Mouse (Mus musculus): ENCODE results near the gene Ifitm2. TPM values are rescaled to one million over a fixed set of nuclear protein-coding genes. Genes with fewer than 3 reads are reported as not detected.
"Not testable (repeated sequence)": the region's sequence is repeated elsewhere in the genome, so short reads cannot be mapped to it uniquely, and the experiment has no call there.

The Ifitm2 gene
- total and polyA plus RNA-seq, 2 experiments from 2014 or later = 79.1 to 200 TPM

DNA sequence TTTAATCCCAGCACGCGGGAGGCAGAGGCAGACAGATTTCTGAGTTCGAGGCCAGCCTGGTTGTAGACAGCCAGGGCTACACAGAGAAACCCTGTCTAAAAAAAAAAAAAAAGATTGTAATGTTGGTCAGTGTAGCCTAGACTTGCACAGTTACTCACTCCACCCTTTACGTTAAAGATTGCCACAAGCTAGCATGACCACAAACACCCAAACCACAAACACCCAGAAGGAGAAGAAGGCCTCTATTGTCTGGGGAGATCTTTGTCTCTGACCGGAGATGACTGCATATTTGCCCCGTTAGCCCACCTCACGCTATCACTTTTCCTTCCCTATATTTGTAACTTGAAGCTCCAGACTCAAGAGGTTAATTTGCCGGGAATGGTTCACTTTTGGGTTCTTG lies 25.9 kb upstream of the Ifitm2 start:
- no peak overlapping the region for H3K27ac ChIP-seq (ENCODE audit: low read depth, low read length)
- no peak overlapping the region for H3K9ac ChIP-seq (replicated peaks; ENCODE audit: low read length, poor library complexity, severe bottlenecking)
- H3K27me3 ChIP-seq (ENCODE audit: insufficient read depth, low read length) = no peaks in the 10 kb centered on the region
- ATAC-seq (ENCODE audit: low FRiP score) (no peak), DNase-seq (ENCODE audit: low spot score) (no peak)
- TF ChIP-seq CTCF (IDR thresholded peaks at IDR 0.05) = no peak
- H3K4me2 ChIP-seq (ENCODE audit: low read depth, low read length, poor library complexity, severe bottlenecking) = no peak overlapping the region
- WGBS = 95% methylated on average over 8 of the region's 8 CpGs
- no peak overlapping the region for H3K4me3 ChIP-seq (ENCODE audit: low read depth, low read length)
- H3K36me3 ChIP-seq (ENCODE audit: insufficient read depth, low read length) = no peaks in the 10 kb centered on the region
- H3K9me3 ChIP-seq (ENCODE audit: low read length) = no peaks in the 10 kb centered on the region
- no peaks in the 10 kb centered on the region for H3K4me1 ChIP-seq (ENCODE audit: insufficient read depth, low read length)

DNA sequence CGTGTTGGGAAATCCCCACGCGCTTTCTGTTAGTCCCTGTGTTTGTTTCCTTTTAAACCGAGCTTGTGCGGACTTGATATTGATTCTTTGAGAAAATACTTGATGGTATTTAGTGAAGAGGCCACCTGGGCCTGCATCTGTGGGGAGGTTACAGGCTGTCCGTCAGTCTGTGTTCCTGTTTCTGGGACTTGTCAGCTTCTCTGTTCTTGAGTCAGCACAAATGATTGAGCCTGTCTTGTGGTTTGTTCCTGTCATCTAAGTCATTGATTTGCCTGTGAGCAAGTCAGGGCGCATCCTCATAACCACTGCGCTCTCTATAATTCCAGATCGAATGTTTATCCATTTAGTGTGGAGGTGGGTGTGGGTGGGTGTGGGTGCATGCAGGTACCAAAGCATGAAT lies 20.9 kb upstream of the Ifitm2 start:
- H3K27me3 ChIP-seq (ENCODE audit: insufficient read depth, low read length); H3K27ac ChIP-seq (ENCODE audit: low read depth, low read length); H3K4me3 ChIP-seq (ENCODE audit: low read depth, low read length); H3K9ac ChIP-seq (replicated peaks; ENCODE audit: low read length, poor library complexity, severe bottlenecking); H3K9me3 ChIP-seq (ENCODE audit: low read length); H3K36me3 ChIP-seq (ENCODE audit: insufficient read depth, low read length); ATAC-seq (ENCODE audit: low FRiP score); H3K4me2 ChIP-seq (ENCODE audit: low read depth, low read length, poor library complexity, severe bottlenecking); DNase-seq (ENCODE audit: low spot score); H3K4me1 ChIP-seq (ENCODE audit: insufficient read depth, low read length): not testable (repeated sequence)
- 88% methylated on average over 9 of the region's 9 CpGs for WGBS

DNA sequence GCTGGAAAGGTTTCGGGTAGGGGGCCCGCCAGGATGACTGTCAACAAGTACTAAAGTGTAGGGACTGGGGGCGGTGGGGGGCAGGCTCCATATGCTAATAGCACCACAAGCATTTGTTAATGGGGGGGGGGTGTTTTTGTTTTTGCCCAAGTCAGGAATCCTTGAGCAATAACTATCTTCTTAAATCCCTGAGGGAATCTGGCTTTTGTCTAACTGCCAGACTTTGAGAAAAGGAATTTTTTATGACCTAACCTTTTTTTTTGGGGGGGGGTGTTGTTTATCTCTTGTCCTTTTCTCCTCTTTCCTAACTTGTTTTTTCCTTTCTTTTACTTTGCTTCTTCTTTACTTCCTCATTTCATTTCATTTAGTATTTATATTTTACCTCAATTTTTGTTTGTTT lies 19.7 kb upstream of the Ifitm2 start:
- no peaks in the 10 kb centered on the region for H3K4me1 ChIP-seq (ENCODE audit: insufficient read depth, low read length)
- no peak overlapping the region for H3K4me2 ChIP-seq (ENCODE audit: low read depth, low read length, poor library complexity, severe bottlenecking)
- H3K36me3 ChIP-seq (ENCODE audit: insufficient read depth, low read length) = no peaks in the 10 kb centered on the region
- no peak overlapping the region for H3K27ac ChIP-seq (ENCODE audit: low read depth, low read length)
- WGBS = 25% methylated on average over 3 of the region's 3 CpGs
- H3K9me3 ChIP-seq (ENCODE audit: low read length) = no peaks in the 10 kb centered on the region
- H3K4me3 ChIP-seq (ENCODE audit: low read depth, low read length) = no peak overlapping the region
- ATAC-seq (ENCODE audit: low FRiP score) (no peak), DNase-seq (ENCODE audit: low spot score) (no peak)
- no peaks in the 10 kb centered on the region for H3K27me3 ChIP-seq (ENCODE audit: insufficient read depth, low read length)
- no peak for TF ChIP-seq CTCF (IDR thresholded peaks at IDR 0.05)
- no peak overlapping the region for H3K9ac ChIP-seq (replicated peaks; ENCODE audit: low read length, poor library complexity, severe bottlenecking)

DNA sequence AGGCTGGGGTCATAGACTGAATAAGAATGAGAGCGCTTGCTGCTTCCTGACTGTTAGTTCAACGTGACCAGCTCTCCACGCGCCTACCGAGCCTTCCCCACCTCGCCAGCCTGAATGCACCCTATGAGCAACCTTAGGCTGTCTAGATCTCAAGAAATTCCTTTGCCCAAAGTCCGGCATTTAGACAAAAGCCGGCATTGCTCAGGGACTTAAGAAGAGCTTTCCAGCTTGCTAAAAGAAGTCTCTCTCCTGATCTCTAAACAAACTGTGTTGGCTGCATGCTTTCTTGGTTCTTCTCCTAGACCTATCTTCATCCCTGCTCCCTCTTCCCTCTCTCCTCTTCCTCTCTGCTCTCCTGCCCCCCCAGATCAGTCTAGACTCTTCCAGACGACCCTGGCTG lies 19.2 kb upstream of the Ifitm2 start:
- H3K27me3 ChIP-seq (ENCODE audit: insufficient read depth, low read length) = no peaks in the 10 kb centered on the region
- H3K4me1 ChIP-seq (ENCODE audit: insufficient read depth, low read length) = no peaks in the 10 kb centered on the region
- H3K9me3 ChIP-seq (ENCODE audit: low read length) = no peaks in the 10 kb centered on the region
- WGBS = 10% methylated on average over 9 of the region's 9 CpGs
- no peaks in the 10 kb centered on the region for H3K36me3 ChIP-seq (ENCODE audit: insufficient read depth, low read length)
- H3K27ac ChIP-seq (ENCODE audit: low read depth, low read length) = no peak overlapping the region
- H3K4me3 ChIP-seq (ENCODE audit: low read depth, low read length) = no peak overlapping the region
- TF ChIP-seq CTCF (IDR thresholded peaks at IDR 0.05) = no peak
- H3K4me2 ChIP-seq (ENCODE audit: low read depth, low read length, poor library complexity, severe bottlenecking) = no peak overlapping the region
- no peak for ATAC-seq (ENCODE audit: low FRiP score)
- H3K9ac ChIP-seq (replicated peaks; ENCODE audit: low read length, poor library complexity, severe bottlenecking) = no peak overlapping the region
- DNase-seq (ENCODE audit: low spot score) = no peak

DNA sequence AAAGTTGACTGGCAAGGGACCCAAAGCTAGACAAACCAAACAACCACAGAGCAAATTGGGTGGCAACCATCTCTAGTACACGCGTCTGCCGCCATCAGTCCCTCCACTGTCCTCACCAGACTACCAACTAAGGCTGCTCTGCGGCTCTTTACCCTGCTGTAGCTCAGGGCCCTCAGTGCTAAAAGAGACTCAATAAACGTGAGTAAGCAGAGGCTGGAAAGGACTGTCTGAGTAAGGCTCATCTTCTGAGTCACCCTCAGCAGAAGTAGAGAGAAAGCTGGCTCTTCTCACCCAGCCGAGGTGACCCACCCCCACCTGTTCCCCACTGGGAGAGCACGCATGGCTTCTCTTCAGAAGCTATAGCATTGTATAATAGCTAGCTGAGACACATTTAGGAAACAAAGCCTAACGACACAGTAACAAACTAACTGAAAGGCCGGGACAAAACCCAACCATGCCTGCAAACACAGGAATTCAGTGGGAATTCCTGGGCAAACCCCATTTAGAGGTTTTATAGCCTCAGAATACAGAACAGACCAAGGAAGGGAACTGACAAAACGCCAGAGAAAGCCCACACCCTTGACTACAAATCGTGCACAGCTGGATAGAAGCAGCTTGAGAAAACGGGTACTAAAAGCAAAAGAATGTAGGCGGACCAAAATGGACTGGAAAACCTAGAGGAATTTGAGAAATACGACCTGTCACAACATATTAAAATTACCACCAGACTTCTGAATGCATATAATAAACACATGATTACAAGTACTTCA lies 17.8 kb upstream of the Ifitm2 start:
- Histone ChIP-seq H3K9ac (replicated peaks; ENCODE audit: low read length, poor library complexity, severe bottlenecking) (no peak overlapping the region), H3K36me3 (ENCODE audit: insufficient read depth, low read length) (no peaks in the 10 kb centered on the region), H3K9me3 (ENCODE audit: low read length) (no peaks in the 10 kb centered on the region), H3K4me3 (ENCODE audit: low read depth, low read length) (no peak overlapping the region), H3K27ac (ENCODE audit: low read depth, low read length) (no peak overlapping the region), H3K27me3 (ENCODE audit: insufficient read depth, low read length) (no peaks in the 10 kb centered on the region), H3K4me2 (ENCODE audit: low read depth, low read length, poor library complexity, severe bottlenecking) (no peak overlapping the region), H3K4me1 (ENCODE audit: insufficient read depth, low read length) (no peaks in the 10 kb centered on the region)
- no peak for ATAC-seq (ENCODE audit: low FRiP score)
- no peak for TF ChIP-seq CTCF (IDR thresholded peaks at IDR 0.05)
- 29% methylated on average over 14 of the region's 14 CpGs for WGBS
- DNase-seq (ENCODE audit: low spot score) = no peak

DNA sequence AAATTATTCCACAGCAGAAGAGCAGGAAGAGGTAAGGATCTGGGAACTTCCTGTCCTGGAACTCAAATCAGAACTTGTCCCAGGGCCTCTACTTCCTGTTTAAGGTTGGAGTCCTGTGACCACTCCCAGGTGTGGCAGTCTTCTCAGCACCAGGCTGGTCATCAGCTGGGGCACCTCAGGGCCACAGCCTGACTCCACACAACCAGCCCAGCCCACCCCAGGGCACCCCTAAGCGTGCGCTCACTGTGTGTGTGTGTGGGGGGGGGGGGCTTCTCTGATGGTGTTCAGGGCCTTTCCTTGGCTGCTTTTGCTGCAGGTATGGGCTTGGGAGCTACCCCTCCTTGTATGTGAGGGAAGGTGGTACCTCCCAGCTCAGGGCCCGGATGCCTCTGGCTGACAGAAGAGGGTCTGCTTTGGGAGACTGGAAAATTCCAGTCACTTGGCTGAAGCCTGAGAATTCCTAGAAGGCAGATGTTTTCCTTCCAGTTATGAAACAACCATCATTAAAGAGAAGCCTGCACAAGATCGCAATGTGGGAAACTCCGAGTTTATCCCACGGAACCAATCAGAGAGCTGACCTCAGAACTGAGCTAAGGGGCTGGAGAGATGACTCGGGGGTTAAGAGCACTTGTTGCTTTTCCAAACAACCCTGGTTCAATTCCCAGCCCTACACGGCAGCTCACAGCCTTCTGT lies 15.8 kb upstream of the Ifitm2 start:
- Histone ChIP-seq H3K4me3 (ENCODE audit: low read depth, low read length) (no peak overlapping the region), H3K27ac (ENCODE audit: low read depth, low read length) (no peak overlapping the region), H3K9me3 (ENCODE audit: low read length) (no peaks in the 10 kb centered on the region), H3K9ac (replicated peaks; ENCODE audit: low read length, poor library complexity, severe bottlenecking) (no peak overlapping the region), H3K4me2 (ENCODE audit: low read depth, low read length, poor library complexity, severe bottlenecking) (no peak overlapping the region), H3K27me3 (ENCODE audit: insufficient read depth, low read length) (no peaks in the 10 kb centered on the region), H3K4me1 (ENCODE audit: insufficient read depth, low read length) (no peaks in the 10 kb centered on the region), H3K36me3 (ENCODE audit: insufficient read depth, low read length) (no peaks in the 10 kb centered on the region)
- DNase-seq (ENCODE audit: low spot score) (no peak), ATAC-seq (ENCODE audit: low FRiP score) (no peak)
- 80% methylated on average over 8 of the region's 8 CpGs for WGBS
- TF ChIP-seq CTCF (IDR thresholded peaks at IDR 0.05) = no peak
